Mouse (Mus musculus) stomach, embryonic 14.5 days (tissue): Measurements from ENCODE around the gene Rad50. TPM values are rescaled to one million over a fixed set of nuclear protein-coding genes. Genes with fewer than 3 reads are reported as not detected.

ENCODE experiments used
- ATAC-seq: fragments of 200-750 bp; cut with Nextera tagmentation; 2 replicates; pipeline ENCODE4 v1.8.0; 2017; ENCODE audit warnings: low read depth, moderate TSS enrichment; ENCODE audit not compliant: insufficient number of reproducible peaks, insufficient read depth, low FRiP score
- H3K27ac ChIP-seq: fragments of 300-500 bp; sonication (generic); 2 replicates; pipeline ENCODE4 v1.5.1; 2014; ENCODE audit warnings: mild to moderate bottlenecking, low read length, moderate library complexity, mixed read lengths
- H3K27me3 ChIP-seq: fragments of 300-500 bp; sonication (generic); 2 replicates; pipeline ENCODE4 v1.6.1; 2014; ENCODE audit warnings: low read length, control low read depth, mixed read lengths; ENCODE audit not compliant: control insufficient read depth, insufficient read depth
- H3K36me3 ChIP-seq: fragments of 300-500 bp; sonication (generic); 2 replicates; pipeline ENCODE4 v1.6.1; 2014; ENCODE audit warnings: mild to moderate bottlenecking, control low read depth, low read length, moderate library complexity, mixed read lengths; ENCODE audit not compliant: control insufficient read depth, insufficient read depth
- H3K4me1 ChIP-seq: fragments of 300-500 bp; sonication (generic); 2 replicates; pipeline ENCODE4 v1.6.1; 2014; ENCODE audit warnings: low read length, control low read depth, mixed read lengths; ENCODE audit not compliant: control insufficient read depth, insufficient read depth
- H3K4me2 ChIP-seq: fragments of 300-500 bp; sonication (generic); replicated peaks from 2 replicates; pipeline ENCODE4 v1.6.1; 2014; ENCODE audit warnings: low read depth, low read length, control low read depth
- H3K4me3 ChIP-seq: fragments of 300-500 bp; sonication (generic); 2 replicates; pipeline ENCODE4 v1.5.1; 2014; ENCODE audit warnings: low read depth, low read length, control low read depth
- H3K9ac ChIP-seq: fragments of 300-500 bp; sonication (generic); replicated peaks from 2 replicates; pipeline ENCODE4 v1.6.1; 2014; ENCODE audit warnings: low read depth, mild to moderate bottlenecking, control low read depth, low read length, moderate library complexity, mixed read lengths
- H3K9me3 ChIP-seq: fragments of 300-500 bp; sonication (generic); 2 replicates; pipeline ENCODE4 v1.6.1; 2016; ENCODE audit warnings: low read depth, low read length, control low read depth; ENCODE audit not compliant: control insufficient read depth
- WGBS: fragments of 180-500 bp; shearing (Covaris S2); extraction: QIAGEN DNeasy Blood & Tissue Kit; methylation state at CpG from one replicate; pipeline ENCODE4 v1.1.7; 2014; 5-methylcytosine and 5-hydroxymethylcytosine counted together
- polyA plus RNA-seq: library from polyadenylated mRNA; unstranded; fragments of >200 nt; fragmentation: Nextera tagmentation; extraction: Ambion mirVana; gene quantifications from 2 replicates; pipeline ENCODE4 v1.2.1, GENCODE M21; 2014

Gene Rad50
- polyA plus RNA-seq, 1 experiment from 2014 or later: 28.9 TPM

- no peaks in the 10 kb centered on the region for H3K9me3 ChIP-seq
- H3K4me3 ChIP-seq: no peak overlapping the region
- H3K4me2 ChIP-seq: no peak overlapping the region
- no peak overlapping the region for H3K9ac ChIP-seq
- H3K27ac ChIP-seq: no peak overlapping the region
- ATAC-seq: no peak
- whole genome bisulfite sequencing: 71% methylated on average over 9 of the region's 9 CpGs
- H3K27me3 ChIP-seq: no peaks in the 10 kb centered on the region
- no peaks in the 10 kb centered on the region for H3K36me3 ChIP-seq
- H3K4me1 ChIP-seq: no peaks in the 10 kb centered on the region
Measured at GRCm38 (mm10) chr11:53623573-53623972, 83.5 kb downstream of the Rad50 start.

- H3K9ac ChIP-seq: no peak overlapping the region
- 76% methylated on average over 6 of the region's 6 CpGs for WGBS
- ATAC-seq: no peak
- H3K4me1 ChIP-seq: no peaks in the 10 kb centered on the region
- H3K27ac ChIP-seq: no peak overlapping the region
- no peak overlapping the region for H3K4me3 ChIP-seq
- no peaks in the 10 kb centered on the region for H3K36me3 ChIP-seq
- H3K27me3 ChIP-seq: no peaks in the 10 kb centered on the region
- no peaks in the 10 kb centered on the region for H3K9me3 ChIP-seq
- no peak overlapping the region for H3K4me2 ChIP-seq
Measured at GRCm38 (mm10) chr11:53622440-53622806, 84.7 kb downstream of the Rad50 start.

- H3K4me3 ChIP-seq: no peak overlapping the region
- H3K4me2 ChIP-seq: no peak overlapping the region
- H3K36me3 ChIP-seq: no peaks in the 10 kb centered on the region
- no peaks in the 10 kb centered on the region for H3K4me1 ChIP-seq
- ATAC-seq: no peak
- no peak overlapping the region for H3K9ac ChIP-seq
- H3K9me3 ChIP-seq: no peaks in the 10 kb centered on the region
- H3K27ac ChIP-seq: no peak overlapping the region
- 80% methylated on average over 11 of the region's 11 CpGs for WGBS
- no peaks in the 10 kb centered on the region for H3K27me3 ChIP-seq
Measured at GRCm38 (mm10) chr11:53621582-53622439, 85.3 kb downstream of the Rad50 start.

- no peak overlapping the region for H3K4me2 ChIP-seq
- H3K9me3 ChIP-seq: no peaks in the 10 kb centered on the region
- no peaks in the 10 kb centered on the region for H3K27me3 ChIP-seq
- no peak for ATAC-seq
- 85% methylated on average over 4 of the region's 4 CpGs for WGBS
- H3K27ac ChIP-seq: no peak overlapping the region
- no peaks in the 10 kb centered on the region for H3K4me1 ChIP-seq
- no peak overlapping the region for H3K4me3 ChIP-seq
- H3K36me3 ChIP-seq: no peaks in the 10 kb centered on the region
- no peak overlapping the region for H3K9ac ChIP-seq
Measured at GRCm38 (mm10) chr11:53620094-53620493, 87.0 kb downstream of the Rad50 start.

- H3K27me3 ChIP-seq: no peaks in the 10 kb centered on the region
- H3K9me3 ChIP-seq: no peaks in the 10 kb centered on the region
- no peak for ATAC-seq
- H3K4me3 ChIP-seq: no peak overlapping the region
- 63% methylated on average over 6 of the region's 6 CpGs for WGBS
- no peak overlapping the region for H3K27ac ChIP-seq
- H3K4me1 ChIP-seq: no peaks in the 10 kb centered on the region
- H3K4me2 ChIP-seq: no peak overlapping the region
- no peak overlapping the region for H3K9ac ChIP-seq
- no peaks in the 10 kb centered on the region for H3K36me3 ChIP-seq
Measured at GRCm38 (mm10) chr11:53619428-53619827, 87.7 kb downstream of the Rad50 start.

GRCm38 (mm10) chr11:53618619-53619198 lies 88.4 kb downstream of the Rad50 start, which contains the start of gene Il4:
Gene Il4 (minus strand): TSS chr11:53618669.
- Histone ChIP-seq H3K9me3 (no peaks in the 10 kb centered on the region), H3K27me3 (no peaks in the 10 kb centered on the region), H3K9ac (no peak within 1 kb of the TSS), H3K36me3 (no peaks in the 10 kb centered on the region), H3K4me3 (no peak within 1 kb of the TSS), H3K4me1 (no peaks in the 10 kb centered on the region), H3K4me2 (no peak within 1 kb of the TSS), H3K27ac (no peak within 1 kb of the TSS)
- WGBS: 69% methylated on average over 7 of the region's 7 CpGs
- ATAC-seq: no peak

- no peaks in the 10 kb centered on the region for H3K9me3 ChIP-seq
- no peaks in the 10 kb centered on the region for H3K36me3 ChIP-seq
- H3K4me3 ChIP-seq: no peak overlapping the region
- H3K27ac ChIP-seq: no peak overlapping the region
- no peak overlapping the region for H3K9ac ChIP-seq
- no peaks in the 10 kb centered on the region for H3K4me1 ChIP-seq
- no peaks in the 10 kb centered on the region for H3K27me3 ChIP-seq
- H3K4me2 ChIP-seq: no peak overlapping the region
- ATAC-seq: no peak
- WGBS: 63% methylated on average over 4 of the region's 4 CpGs
Measured at GRCm38 (mm10) chr11:53617562-53618109, 89.5 kb downstream of the Rad50 start.

GRCm38 (mm10) chr11:53616748-53617558 lies 90.2 kb downstream of the Rad50 start:
- H3K27ac ChIP-seq: no peak overlapping the region
- no peaks in the 10 kb centered on the region for H3K4me1 ChIP-seq
- no peaks in the 10 kb centered on the region for H3K27me3 ChIP-seq
- no peak overlapping the region for H3K9ac ChIP-seq
- no peak overlapping the region for H3K4me2 ChIP-seq
- H3K4me3 ChIP-seq: no peak overlapping the region
- H3K36me3 ChIP-seq: no peaks in the 10 kb centered on the region
- no peak for ATAC-seq
- WGBS: 59% methylated on average over 8 of the region's 8 CpGs
- no peaks in the 10 kb centered on the region for H3K9me3 ChIP-seq
